Mouse (Mus musculus): ENCODE results near the gene Efcab2. TPM values are rescaled to one million over a fixed set of nuclear protein-coding genes. Genes with fewer than 3 reads are reported as not detected.
A peak's percentile ranks its signal among the peaks of the same experiment; 100 is the strongest.

The Efcab2 gene
- total RNA-seq, 2 experiments from 2014 or later, result 9.9 to 11.9 TPM

GRCm38 (mm10) chr1:178530301-178531078 is 124.6 kb downstream of the Efcab2 start:
- peak; percentile 88 to 89 for DNase-seq (ENCODE audit: low spot score in 2 of 2)

Small RNAs within 50 kb of the gene (microRNA-seq; reads per million reads assigned to microRNA genes)
- gene Gm27458, result 0 reads per million in 2 experiments

Other genes with a start within 250 kb of the Efcab2 start
- 10 to 100 TPM; 21.8 to 23.5 TPM for gene Desi2, start 218.7 kb upstream of the Efcab2 start, total RNA-seq (2021)
- gene Cox20, start 87.0 kb upstream of the Efcab2 start, total RNA-seq (2021), result 10 to 100 TPM; 40.5 to 46.1 TPM
- gene Hnrnpu, start 68.3 kb upstream of the Efcab2 start, total RNA-seq (2021), result 100 to 1,000 TPM; 415 to 422 TPM
- gene Kif26b, start 123.0 kb downstream of the Efcab2 start, total RNA-seq (2021), result 10 to 100 TPM; 25.9 to 27.3 TPM

Measured in layer of hippocampus, postnatal 14 days (tissue).